Mouse (Mus musculus) layer of hippocampus, postnatal 10 days (tissue): ENCODE results near the gene Nudt19. TPM values are rescaled to one million over a fixed set of nuclear protein-coding genes. Genes with fewer than 3 reads are reported as not detected.
"Not testable (repeated sequence)": the region's sequence is repeated elsewhere in the genome, so short reads cannot be mapped to it uniquely, and the experiment has no call there.

Experiments
- DNase-seq, 2 experiments: peaks; one replicate each; pipeline ENCODE4 v3.0.0; 2021; ENCODE audit warnings: low spot score in 2 of 2
- total RNA-seq, 2 experiments: library from RNA; stranded (reverse); gene quantifications; 2 replicates each; pipeline ENCODE4 v1.2.3; 2021

The Nudt19 gene
- total RNA-seq, 2 experiments from 2014 or later, result 63.4 to 77.1 TPM

GRCm38 (mm10) chr7:35569724-35570123 lies 13.6 kb upstream of the Nudt19 start:
- DNase-seq, result not testable (repeated sequence)

GRCm38 (mm10) chr7:35565965-35566364 lies 9.9 kb upstream of the Nudt19 start:
- DNase-seq, result not testable (repeated sequence)

- DNase-seq, result not testable (repeated sequence)
These were observed 8.8 kb upstream of the Nudt19 start for GRCm38 (mm10) chr7:35564872-35565271.

- DNase-seq, result no peak
These were observed 8.2 kb upstream of the Nudt19 start for GRCm38 (mm10) chr7:35564067-35564865.

- no peak for DNase-seq
These were observed 7.0 kb upstream of the Nudt19 start for GRCm38 (mm10) chr7:35563071-35563470.

- no peak for DNase-seq
These were observed 3.7 kb upstream of the Nudt19 start for GRCm38 (mm10) chr7:35559838-35560237.

- no peak for DNase-seq
These were observed 2.6 kb upstream of the Nudt19 start for GRCm38 (mm10) chr7:35558681-35559080.

GRCm38 (mm10) chr7:35557577-35557976 lies 1.5 kb upstream of the Nudt19 start:
- no peak for DNase-seq

- no peak for DNase-seq
These were observed 801 bp upstream of the Nudt19 start for GRCm38 (mm10) chr7:35556905-35557304.

- DNase-seq, result peak; percentile 91 to 93
These were observed 590 bp downstream of the Nudt19 start for GRCm38 (mm10) chr7:35555224-35556204.

- peak; percentile 43 to 49 for DNase-seq
These were observed 1.4 kb downstream of the Nudt19 start for GRCm38 (mm10) chr7:35554605-35555175.

GRCm38 (mm10) chr7:35553751-35554604 lies 2.1 kb downstream of the Nudt19 start:
- peak; percentile 36 to 51 for DNase-seq

- DNase-seq, result peak; percentile 64 to 69
These were observed 10.2 kb downstream of the Nudt19 start for GRCm38 (mm10) chr7:35545881-35546280.

- no peak for DNase-seq
These were observed 18.5 kb downstream of the Nudt19 start, which contains the start of gene Tdrd12 for GRCm38 (mm10) chr7:35537562-35537961. Gene Tdrd12 (minus strand): TSS chr7:35537745.

GRCm38 (mm10) chr7:35535750-35536512 lies 20.2 kb downstream of the Nudt19 start:
- no peak for DNase-seq

- not testable (repeated sequence) for DNase-seq
These were observed 25.6 kb downstream of the Nudt19 start for GRCm38 (mm10) chr7:35530544-35530943.

- no peak for DNase-seq
These were observed 26.1 kb downstream of the Nudt19 start for GRCm38 (mm10) chr7:35530026-35530425.

- DNase-seq, result no peak
These were observed 29.3 kb downstream of the Nudt19 start for GRCm38 (mm10) chr7:35526795-35527194.

- DNase-seq, result peak; percentile 17 to 37
These were observed 54.1 kb downstream of the Nudt19 start for GRCm38 (mm10) chr7:35501995-35502394.

- no peak for DNase-seq
These were observed 58.6 kb downstream of the Nudt19 start for GRCm38 (mm10) chr7:35497516-35497915.
